ENCODE assay signal across 22 mouse cellular contexts in genomic region chr13:97820401-97820800, GRCm38 (mm10). TPM values are rescaled to one million over a fixed set of nuclear protein-coding genes. Genes with fewer than 3 reads are reported as not detected.
DNase-seq lines count a peak whose midpoint lies in the region; TF ChIP-seq lines count a peak whose summit lies in the region.
"Had no signal": no experiment of that assay in that cellular context is flagged by ENCODE, and none has a peak within 500 bp of the region (broad histone marks: within the 10 kb centered on the region; RNA-seq: fewer than 3 reads in every experiment).

No protein-coding gene starts in this region.

- TF ChIP-seq POLR2A in ES-Bruce4 (IDR thresholded peaks at IDR 0.05; ENCODE audit: insufficient read depth, low read length): peak; percentile 87

- peak overlapping the region; percentile 39 for H3K9ac ChIP-seq in ES-Bruce4 (ENCODE audit: low read depth, poor library complexity, severe bottlenecking)
- H3K9ac ChIP-seq: forebrain, embryonic 15.5 days; heart, embryonic 12.5 days; heart, embryonic 15.5 days; hindbrain, embryonic 13.5 days had no signal

- H3K9me3 ChIP-seq in E14TG2a.4 (ENCODE audit: low read length) (no peaks in the 10 kb centered on the region), ES-Bruce4 (replicated peaks; ENCODE audit: control insufficient read depth, insufficient read depth, low read length, poor library complexity, severe bottlenecking) (no peaks in the 10 kb centered on the region)
- H3K9me3 ChIP-seq: forebrain, embryonic 15.5 days; heart, embryonic 12.5 days; heart, embryonic 15.5 days; hindbrain, embryonic 10.5 days; hindbrain, embryonic 13.5 days had no signal

- H3K27ac ChIP-seq in ES-Bruce4 (ENCODE audit: insufficient read depth, low read length): peak overlapping the region; percentile 75
- H3K27ac ChIP-seq: forebrain, embryonic 15.5 days; heart, embryonic 15.5 days; hindbrain, embryonic 13.5 days had no signal

- H3K27me3 ChIP-seq in E14TG2a.4 (ENCODE audit: insufficient read depth, low read length): no peaks in the 10 kb centered on the region
- no peaks in the 10 kb centered on the region for H3K27me3 ChIP-seq in ES-Bruce4 (ENCODE audit: control insufficient read depth, insufficient read depth, low read length, poor library complexity, severe bottlenecking)
- H3K27me3 ChIP-seq: forebrain, embryonic 15.5 days; heart, embryonic 12.5 days; heart, embryonic 15.5 days; hindbrain, embryonic 13.5 days had no signal

- no peak for TF ChIP-seq EP300 in ES-Bruce4 (IDR thresholded peaks at IDR 0.05; ENCODE audit: insufficient read depth, low read depth, low read length)

- H3K36me3 ChIP-seq in E14TG2a.4 (ENCODE audit: insufficient read depth, low read length) (peaks cover 20% of the 10 kb centered on the region), ES-Bruce4 (ENCODE audit: control insufficient read depth, insufficient read depth, low read length, poor library complexity, severe bottlenecking) (no peaks in the 10 kb centered on the region)
- H3K36me3 ChIP-seq: forebrain, embryonic 15.5 days; heart, embryonic 12.5 days; heart, embryonic 15.5 days; hindbrain, embryonic 10.5 days; hindbrain, embryonic 13.5 days had no signal

- H3K4me1 ChIP-seq in E14TG2a.4 (replicated peaks; ENCODE audit: low read depth, low read length) (peaks cover 69% of the 10 kb centered on the region), ES-Bruce4 (ENCODE audit: control insufficient read depth, insufficient read depth, low read length) (no peaks in the 10 kb centered on the region)

- TF ChIP-seq CTCF in E14TG2a.4 (conservative IDR thresholded peaks at IDR 0.05; ENCODE audit: low read length): no peak
- TF ChIP-seq CTCF in ES-Bruce4 (IDR thresholded peaks at IDR 0.05; ENCODE audit: low read depth, low read length): no peak

- DNase-seq in kidney, postnatal 10 days: peak; percentile 3
- DNase-seq in kidney, adult 11 months: no peak
- peak; percentile 96 for DNase-seq in R1 (ENCODE audit: low read depth, low spot score)
- no peak for DNase-seq in layer of hippocampus, adult 18-20 months (ENCODE audit: low spot score in 2 of 2)
- DNase-seq in gastrocnemius, postnatal 4 days (ENCODE audit: low spot score in 2 of 2): no peak
- no peak for DNase-seq in right cerebral cortex, postnatal 14 days
- DNase-seq: adrenal gland, postnatal 25 days; cerebellum, adult 11-12 months; cerebellum, adult 8-10 months; cerebellum, postnatal 10 days; cerebellum, postnatal 36 days; gastrocnemius, postnatal 14 days; heart, adult 18-20 months; heart, postnatal 10 days; heart, postnatal 36 days had no signal

- H3K4me3 ChIP-seq in E14TG2a.4 (replicated peaks; ENCODE audit: low read length) (peak overlapping the region; percentile 84), ES-Bruce4 (ENCODE audit: low read depth, low read length) (peak overlapping the region; percentile 90)
- H3K4me3 ChIP-seq: forebrain, embryonic 15.5 days; heart, embryonic 12.5 days; heart, embryonic 15.5 days; hindbrain, embryonic 10.5 days; hindbrain, embryonic 13.5 days had no signal

RNA-seq across cellular contexts. Expression of gene Gm10260, which starts 60.0 kb away (rescaled TPM):
- 13.5 and 16.4 TPM in 2 replicates for polyA plus RNA-seq in ES-Bruce4 (2011; ENCODE audit: insufficient read depth, insufficient read length, low read depth, missing spikeins)
- 10 to 100 TPM; 82.9 to 84.4 TPM for total RNA-seq in layer of hippocampus, adult 18-20 months (2021)
- total RNA-seq in gastrocnemius, postnatal 4 days (2021): 100 to 1,000 TPM; 228 to 250 TPM

Comparison
In these comparisons a context has a peak if more than half of its experiments do, and no peak if none do; other contexts are left out.
1. DNase-seq: peak in kidney, postnatal 10 days (single experiment) and R1 (single experiment); none in kidney, adult 11 months (single experiment), layer of hippocampus, adult 18-20 months (0 of 2), gastrocnemius, postnatal 4 days (0 of 2) and right cerebral cortex, postnatal 14 days (single experiment).